Comparison of ENCODE assay signal across 29 mouse cellular contexts in the genomic region with DNA sequence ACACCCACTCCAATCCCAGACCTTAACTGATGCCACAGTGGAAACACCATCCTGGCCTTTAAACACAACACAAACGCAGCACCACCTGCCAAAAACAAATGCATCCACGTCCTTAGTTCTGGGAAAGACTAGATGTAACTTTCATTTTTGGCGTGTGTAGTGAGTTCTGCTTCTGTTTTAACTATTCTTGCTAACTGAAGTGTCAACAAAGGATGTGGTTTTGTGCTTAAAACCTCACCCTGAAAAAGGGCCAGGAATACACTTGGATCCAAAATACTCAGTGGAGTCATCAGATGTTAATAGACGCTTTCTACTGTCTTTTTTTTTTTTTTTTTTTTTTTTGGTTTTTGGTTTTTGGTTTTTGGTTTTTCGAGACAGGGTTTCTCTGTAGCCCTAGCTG. TPM values are rescaled to one million over a fixed set of nuclear protein-coding genes. Genes with fewer than 3 reads are reported as not detected.
DNase-seq lines count a peak whose midpoint lies in the region; ATAC-seq lines count a peak whose summit lies in the region.
"Had no signal": no experiment of that assay in that cellular context is flagged by ENCODE, and none has a peak within 500 bp of the region (broad histone marks: within the 10 kb centered on the region; RNA-seq: fewer than 3 reads in every experiment).

No protein-coding gene starts in this region.

- H3K27me3 ChIP-seq in midbrain, embryonic 10.5 days (ENCODE audit: low read depth, poor library complexity, severe bottlenecking): no peaks in the 10 kb centered on the region
- H3K27me3 ChIP-seq in limb, embryonic 10.5 days (ENCODE audit: low read depth, poor library complexity, severe bottlenecking): no peaks in the 10 kb centered on the region
- H3K27me3 ChIP-seq: heart, embryonic 13.5 days; hindbrain, embryonic 15.5 days; midbrain, embryonic 13.5 days had no signal

- H3K9me3 ChIP-seq in midbrain, embryonic 10.5 days (replicated peaks): peaks cover 57% of the 10 kb centered on the region
- peaks cover 2% of the 10 kb centered on the region; the same call in 1 of the 2 replicates for H3K9me3 ChIP-seq in limb, embryonic 10.5 days (replicated peaks)
- H3K9me3 ChIP-seq: heart, embryonic 13.5 days had no signal

- no peak overlapping the region for H3K27ac ChIP-seq in midbrain, embryonic 10.5 days (replicated peaks)
- no peak overlapping the region for H3K27ac ChIP-seq in limb, embryonic 10.5 days
- H3K27ac ChIP-seq: heart, embryonic 13.5 days; hindbrain, embryonic 15.5 days; midbrain, embryonic 13.5 days had no signal

- WGBS in midbrain, embryonic 10.5 days: 91% methylated on average over 5 of the region's 5 CpGs
- 92% methylated on average over 5 of the region's 5 CpGs for WGBS in limb, embryonic 10.5 days

- H3K4me3 ChIP-seq in midbrain, embryonic 10.5 days: no peak overlapping the region
- no peak overlapping the region for H3K4me3 ChIP-seq in limb, embryonic 10.5 days
- H3K4me3 ChIP-seq: heart, embryonic 13.5 days; hindbrain, embryonic 15.5 days; midbrain, embryonic 13.5 days had no signal

- peaks cover 71% of the 10 kb centered on the region for H3K36me3 ChIP-seq in midbrain, embryonic 10.5 days
- H3K36me3 ChIP-seq in limb, embryonic 10.5 days: peaks cover 69% of the 10 kb centered on the region

- no peaks in the 10 kb centered on the region for H3K4me1 ChIP-seq in midbrain, embryonic 10.5 days
- no peaks in the 10 kb centered on the region for H3K4me1 ChIP-seq in limb, embryonic 10.5 days
- H3K4me1 ChIP-seq: heart, embryonic 13.5 days; hindbrain, embryonic 15.5 days; midbrain, embryonic 13.5 days had no signal

- DNase-seq in CD4-positive helper T cell, adult 2 months (ENCODE audit: low read depth, low spot score): peak; percentile 49
- peak; percentile 5 for DNase-seq in Muller cell, postnatal 12 days (ENCODE audit: inconsistent ontology term)
- DNase-seq in midbrain, embryonic 10.5 days (ENCODE audit: low spot score): no peak
- no peak for DNase-seq in layer of hippocampus, postnatal 25 days (ENCODE audit: extremely low spot score in 1 of 2, low spot score in 1 of 2)
- DNase-seq in limb, embryonic 10.5 days (ENCODE audit: low spot score): no peak
- DNase-seq: adrenal gland, postnatal 14 days; cerebellum, adult 18-20 months; gastrocnemius, postnatal 10 days; heart, adult 18-20 months; kidney, postnatal 10 days; layer of hippocampus, postnatal 36 days; liver; lung, adult 18-20 months; lung, postnatal 36 days; right cerebral cortex, postnatal 25 days had no signal

- ATAC-seq in granulocyte monocyte progenitor cell, adult 5-6 weeks (replicated peaks; ENCODE audit: poor library complexity, severe bottlenecking): peak; percentile 76
- ATAC-seq in megakaryocyte progenitor cell, adult 5-6 weeks (replicated peaks; ENCODE audit: poor library complexity): peak; percentile 79
- ATAC-seq: forebrain, embryonic 14.5 days; intestine, postnatal 0 days; midbrain, embryonic 13.5 days had no signal

RNA-seq across cellular contexts. Expression of a gene that starts 14.7 kb away (rescaled TPM):
- 26.6 and 38.7 TPM in 2 replicates for total RNA-seq in granulocyte monocyte progenitor cell, adult 5-6 weeks (2014; fragmentation: Nextera tagmentation)
- 42.9 and 52.0 TPM in 2 replicates for total RNA-seq in granulocyte monocyte progenitor cell, adult 5-6 weeks (2017)
- total RNA-seq in megakaryocyte progenitor cell, adult 5-6 weeks (2015): 52.1 and 53.6 TPM in 2 replicates
- total RNA-seq in megakaryocyte progenitor cell, adult 5-6 weeks (2017): 45.2 and 55.9 TPM in 2 replicates
- 11.7 and 11.8 TPM in 2 replicates for polyA plus RNA-seq in midbrain, embryonic 10.5 days (2016; fragmentation: Nextera tagmentation; extraction: Ambion mirVana)
- 10 to 100 TPM; 20.7 to 22.3 TPM for total RNA-seq in layer of hippocampus, postnatal 25 days (2021)
- polyA plus RNA-seq in limb, embryonic 10.5 days (2016; fragmentation: Nextera tagmentation; extraction: Ambion mirVana): 17.4 and 19.4 TPM in 2 replicates

RNA-seq across cellular contexts. Expression of a gene that starts 42.9 kb away (rescaled TPM):
- total RNA-seq in granulocyte monocyte progenitor cell, adult 5-6 weeks (2014; fragmentation: Nextera tagmentation): not detected in 2 replicates
- not detected in 2 replicates for total RNA-seq in granulocyte monocyte progenitor cell, adult 5-6 weeks (2017)
- not detected in 2 replicates for total RNA-seq in megakaryocyte progenitor cell, adult 5-6 weeks (2015)
- not detected in 2 replicates for total RNA-seq in megakaryocyte progenitor cell, adult 5-6 weeks (2017)
- polyA plus RNA-seq in midbrain, embryonic 10.5 days (2016; fragmentation: Nextera tagmentation; extraction: Ambion mirVana): not detected in 2 replicates
- not detected for total RNA-seq in layer of hippocampus, postnatal 25 days (2021)
- not detected in 2 replicates for polyA plus RNA-seq in limb, embryonic 10.5 days (2016; fragmentation: Nextera tagmentation; extraction: Ambion mirVana)
- total RNA-seq: adrenal gland, postnatal 14 days; gastrocnemius, postnatal 10 days; heart, adult 18-20 months; heart, postnatal 25 days; layer of hippocampus, adult 18-20 months; layer of hippocampus, postnatal 36 days; left cerebral cortex, postnatal 36 days had no signal
- polyA plus RNA-seq: embryonic facial prominence, embryonic 11.5 days; forebrain, embryonic 14.5 days; heart, embryonic 13.5 days; hindbrain, embryonic 15.5 days; intestine, postnatal 0 days; midbrain, embryonic 13.5 days; neural tube, embryonic 14.5 days; spleen, adult 2 months; stomach, embryonic 14.5 days had no signal

Comparison
In these comparisons a context has a peak if more than half of its experiments do, and no peak if none do; other contexts are left out.
1. DNase-seq: peak in CD4-positive helper T cell, adult 2 months (single experiment) and Muller cell, postnatal 12 days (single experiment); none in midbrain, embryonic 10.5 days (single experiment), layer of hippocampus, postnatal 25 days (0 of 2) and limb, embryonic 10.5 days (single experiment).